Comparison of ENCODE assay signal across 15 mouse cellular contexts in genomic region chr6:121171102-121171501, GRCm38 (mm10). TPM values are rescaled to one million over a fixed set of nuclear protein-coding genes. Genes with fewer than 3 reads are reported as not detected.
DNase-seq lines count a peak whose midpoint lies in the region; ATAC-seq and TF ChIP-seq lines count a peak whose summit lies in the region.
"Had no signal": no experiment of that assay in that cellular context is flagged by ENCODE, and none has a peak within 500 bp of the region (broad histone marks: within the 10 kb centered on the region; RNA-seq: fewer than 3 reads in every experiment).

No protein-coding gene starts in this region.

- no peak for DNase-seq in lung, adult 2 months
- peak; percentile 45 for DNase-seq in gastrocnemius, postnatal 25 days
- peak; percentile 73 to 83 for DNase-seq in heart, postnatal 14 days
- DNase-seq in testis, postnatal 14 days (ENCODE audit: low spot score): peak; percentile 63
- no peak for DNase-seq in natural killer cell, adult 2 months (ENCODE audit: low spot score in 2 of 2)
- no peak for DNase-seq in cerebellum, adult 2 months
- DNase-seq: cerebellum, adult 11-12 months; liver, embryonic 13.5 days; retina, postnatal 1 day; thymus, postnatal 4 days had no signal

- no peak for TF ChIP-seq POLR2A in lung, adult 2 months (IDR thresholded peaks at IDR 0.05; ENCODE audit: borderline replicate concordance, extremely low read depth, low read depth, low read length)
- TF ChIP-seq POLR2A in cerebellum, adult 2 months (IDR thresholded peaks at IDR 0.05; ENCODE audit: borderline replicate concordance, insufficient read depth, low read length): no peak

- H3K27me3 ChIP-seq in lung, embryonic 15.5 days: peaks cover 3% of the 10 kb centered on the region
- H3K27me3 ChIP-seq in cerebellum, adult 2 months (ENCODE audit: control insufficient read depth, insufficient read depth, low read length): no peaks in the 10 kb centered on the region
- H3K27me3 ChIP-seq: kidney, embryonic 15.5 days; Patski had no signal

- H3K4me1 ChIP-seq in lung, embryonic 15.5 days: peaks cover 17% of the 10 kb centered on the region
- no peaks in the 10 kb centered on the region for H3K4me1 ChIP-seq in lung, adult 2 months (ENCODE audit: control insufficient read depth, insufficient read depth, low read length)
- no peaks in the 10 kb centered on the region for H3K4me1 ChIP-seq in cerebellum, adult 2 months (ENCODE audit: control insufficient read depth, insufficient read depth, low read length)

- no peak overlapping the region for H3K4me2 ChIP-seq in lung, embryonic 15.5 days
- H3K4me2 ChIP-seq: kidney, embryonic 15.5 days; liver, embryonic 13.5 days had no signal

- no peak overlapping the region for H3K9ac ChIP-seq in lung, embryonic 15.5 days
- H3K9ac ChIP-seq: kidney, embryonic 15.5 days; liver, embryonic 13.5 days had no signal

- H3K9me3 ChIP-seq in lung, embryonic 15.5 days: no peaks in the 10 kb centered on the region
- H3K9me3 ChIP-seq: kidney, embryonic 15.5 days; liver, embryonic 13.5 days; midbrain, embryonic 10.5 days had no signal

- H3K27ac ChIP-seq in lung, embryonic 15.5 days: no peak overlapping the region
- H3K27ac ChIP-seq in cerebellum, adult 2 months (ENCODE audit: insufficient read depth, low read length): no peak overlapping the region
- H3K27ac ChIP-seq: hindbrain, postnatal 0 days; kidney, embryonic 15.5 days; liver, embryonic 13.5 days; midbrain, embryonic 10.5 days had no signal

- no peak for TF ChIP-seq CTCF in lung, adult 2 months (IDR thresholded peaks at IDR 0.05; ENCODE audit: insufficient read depth, low read length)
- TF ChIP-seq CTCF in cerebellum, adult 2 months (IDR thresholded peaks at IDR 0.05; ENCODE audit: borderline replicate concordance, insufficient read depth, low read depth, low read length): no peak

- intact Hi-C loops in heart, postnatal 14 days (cut with DNase I): loop anchor here (2.0 kb wide), 1 partner anchor 40 kb away; the partner anchor contains the start of gene Mical3

- H3K4me3 ChIP-seq in lung, embryonic 15.5 days: no peak overlapping the region
- no peak overlapping the region for H3K4me3 ChIP-seq in lung, adult 2 months (replicated peaks; ENCODE audit: extremely low read depth, low read depth, low read length)
- H3K4me3 ChIP-seq in cerebellum, adult 2 months (replicated peaks; ENCODE audit: insufficient read depth, low read depth, low read length): no peak overlapping the region
- H3K4me3 ChIP-seq: kidney, embryonic 15.5 days; liver, embryonic 13.5 days; midbrain, embryonic 10.5 days had no signal

- WGBS in lung, embryonic 15.5 days: 31% methylated on average over 6 of the region's 6 CpGs
- 51% methylated on average over 6 of the region's 6 CpGs for WGBS in lung, adult 2 months
- 40% methylated on average over 6 of the region's 6 CpGs for WGBS in cerebellum, adult 2 months

- peak; percentile 23; the same call in 1 of the 2 replicates for ATAC-seq in lung, embryonic 15.5 days (ENCODE audit: borderline replicate concordance, extremely low read depth, low FRiP score, low TSS enrichment)
- ATAC-seq: hindbrain, postnatal 0 days; Patski had no signal

- H3K36me3 ChIP-seq in lung, embryonic 15.5 days: no peaks in the 10 kb centered on the region
- H3K36me3 ChIP-seq: kidney, embryonic 15.5 days; liver, embryonic 13.5 days; midbrain, embryonic 10.5 days had no signal

RNA-seq across cellular contexts. Expression of gene Pex26, which starts 12.4 kb away (rescaled TPM):
- polyA plus RNA-seq in lung, embryonic 15.5 days (2015; fragmentation: Nextera tagmentation; extraction: Ambion mirVana): 10.9 and 13.5 TPM in 2 replicates
- polyA plus RNA-seq in lung, adult 2 months (2012; rRNA removed): 13.0 and 13.5 TPM in 2 replicates
- total RNA-seq in gastrocnemius, postnatal 25 days (2021): 1 to 10 TPM; 2.8 TPM
- total RNA-seq in heart, postnatal 14 days (2021): 1 to 10 TPM; 8.1 to 8.4 TPM
- polyA plus RNA-seq in cerebellum, adult 2 months (2012; rRNA removed): 19.1 and 21.0 TPM in 2 replicates

RNA-seq across cellular contexts. Expression of gene Tuba8, which starts 39.4 kb away (rescaled TPM):
- 6.3 and 7.8 TPM in 2 replicates for polyA plus RNA-seq in lung, embryonic 15.5 days (2015; fragmentation: Nextera tagmentation; extraction: Ambion mirVana)
- 3.2 and 12.0 TPM in 2 replicates for polyA plus RNA-seq in lung, adult 2 months (2012; rRNA removed)
- total RNA-seq in gastrocnemius, postnatal 25 days (2021): 100 to 1,000 TPM; 179 to 215 TPM
- total RNA-seq in heart, postnatal 14 days (2021): 100 to 1,000 TPM in 1 of 2 experiments, 10 to 100 TPM in 1; 78.5 to 115 TPM
- polyA plus RNA-seq in cerebellum, adult 2 months (2012; rRNA removed): 19.9 and 21.5 TPM in 2 replicates

RNA-seq across cellular contexts. Expression of gene Mical3, which starts 40.3 kb away (rescaled TPM):
- 17.6 and 20.0 TPM in 2 replicates for polyA plus RNA-seq in lung, embryonic 15.5 days (2015; fragmentation: Nextera tagmentation; extraction: Ambion mirVana)
- 17.8 and 24.3 TPM in 2 replicates for polyA plus RNA-seq in lung, adult 2 months (2012; rRNA removed)
- total RNA-seq in gastrocnemius, postnatal 25 days (2021): 10 to 100 TPM; 61.6 to 65.3 TPM
- total RNA-seq in heart, postnatal 14 days (2021): 100 to 1,000 TPM; 114 to 124 TPM
- 75.7 and 82.7 TPM in 2 replicates for polyA plus RNA-seq in cerebellum, adult 2 months (2012; rRNA removed)

Comparison
In these comparisons a context has a peak if more than half of its experiments do, and no peak if none do; other contexts are left out.
1. DNase-seq: peak in gastrocnemius, postnatal 25 days (single experiment), heart, postnatal 14 days (2 of 2) and testis, postnatal 14 days (single experiment); none in lung, adult 2 months (single experiment), natural killer cell, adult 2 months (0 of 2) and cerebellum, adult 2 months (0 of 2).